ENCODE assay signal across 20 mouse cellular contexts in the genomic region with DNA sequence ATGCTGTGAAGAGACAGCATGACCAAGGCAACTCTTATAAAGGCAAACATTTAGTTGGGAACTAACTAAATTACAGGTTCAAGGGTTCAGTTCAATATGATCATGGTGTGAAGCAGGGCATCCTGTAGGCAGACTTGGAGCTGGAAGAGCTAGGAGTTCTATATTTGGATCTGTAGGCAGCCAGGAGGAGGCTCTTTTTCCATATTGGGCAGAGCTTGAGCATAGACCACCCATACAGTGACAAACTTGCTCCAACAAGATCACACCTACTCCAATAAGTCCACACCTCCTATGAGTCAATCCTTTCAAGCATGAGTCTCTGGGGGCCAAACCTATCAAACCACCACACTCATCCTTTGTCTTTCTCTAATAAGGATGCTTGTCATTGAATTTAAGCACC.
A peak's percentile ranks its signal among the peaks of the same experiment; 100 is the strongest.
DNase-seq lines count a peak whose midpoint lies in the region; ATAC-seq lines count a peak whose summit lies in the region.
"Had no signal": no experiment of that assay in that cellular context is flagged by ENCODE, and none has a peak within 500 bp of the region (broad histone marks: within the 10 kb centered on the region; RNA-seq: fewer than 3 reads in every experiment).

No protein-coding gene starts in this region.

- DNase-seq in frontal cortex, postnatal 10 days (ENCODE audit: low spot score in 2 of 2) = no peak
- DNase-seq in retina, postnatal 1 day = peak; percentile 21
- DNase-seq in retina, embryonic 14.5 days (ENCODE audit: low spot score) = no peak
- no peak for DNase-seq in spleen, postnatal 4 days (ENCODE audit: low spot score in 2 of 2)
- DNase-seq: adrenal gland, adult 8-10 months; adrenal gland, postnatal 14 days; adrenal gland, postnatal 36 days; B cell, adult 2 months; cerebellum, adult 11 months; cerebellum, adult 18-20 months; cerebellum, adult 8-10 months; cerebellum, adult 9-11 months; cerebellum, postnatal 36 days; embryo, embryonic 11 days had no signal

- peak; percentile 57 for ATAC-seq in frontal cortex, adult (ENCODE audit: low TSS enrichment)
- ATAC-seq: activated CD4-positive, CD25-positive, alpha-beta regulatory T cell, adult 4 months; CD4-positive, CD25-positive, alpha-beta regulatory T cell, adult 4 months; forebrain, embryonic 14.5 days; forebrain, embryonic 16.5 days; Patski had no signal
